Comparison of ENCODE assay signal across 17 mouse cellular contexts in the genomic region with DNA sequence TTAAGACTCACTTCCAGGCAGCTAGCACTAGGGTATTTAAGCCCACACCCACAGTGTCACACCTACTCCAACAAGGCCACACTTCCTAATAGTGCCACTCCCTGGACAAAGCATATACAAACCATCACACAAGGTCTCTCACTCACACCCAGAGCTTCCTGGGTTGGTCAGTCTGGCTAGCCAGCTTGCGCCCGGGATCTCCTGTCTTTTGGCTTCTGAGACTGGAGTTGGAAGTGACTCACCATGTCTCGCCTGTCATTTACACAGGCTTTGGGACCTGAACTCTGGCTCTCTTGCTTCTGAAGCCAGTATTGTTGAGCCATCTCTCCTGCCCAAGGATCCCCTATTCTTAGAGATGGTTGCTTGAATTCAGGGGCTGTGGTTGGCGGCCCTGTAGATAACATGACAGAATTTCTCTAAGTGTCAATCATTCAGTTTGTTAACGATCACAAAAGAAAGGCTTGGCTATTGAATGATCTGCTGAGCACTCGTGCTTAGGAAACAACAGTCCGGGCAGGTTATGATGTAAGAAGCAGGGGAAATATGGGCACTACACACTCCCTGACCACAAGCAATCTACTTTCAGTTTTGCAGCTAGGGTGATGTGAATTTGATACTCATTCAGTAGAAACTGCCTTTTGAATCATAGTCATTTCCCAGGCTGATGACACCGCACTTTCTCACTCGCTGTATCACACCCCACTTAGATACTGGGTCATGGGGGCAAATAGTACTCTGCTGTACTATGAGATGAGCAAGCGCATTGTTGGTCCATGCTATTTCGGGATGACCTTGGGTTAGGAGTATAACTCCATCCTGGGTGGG. TPM values are rescaled to one million over a fixed set of nuclear protein-coding genes. Genes with fewer than 3 reads are reported as not detected.
A peak's percentile ranks its signal among the peaks of the same experiment; 100 is the strongest.
DNase-seq lines count a peak whose midpoint lies in the region; ATAC-seq and TF ChIP-seq lines count a peak whose summit lies in the region.
"Had no signal": no experiment of that assay in that cellular context is flagged by ENCODE, and none has a peak within 500 bp of the region (broad histone marks: within the 10 kb centered on the region; RNA-seq: fewer than 3 reads in every experiment).

No protein-coding gene starts in this region.

- H3K9ac ChIP-seq in lung, postnatal 0 days (replicated peaks; ENCODE audit: low read depth) = no peak overlapping the region
- H3K9ac ChIP-seq: heart, embryonic 15.5 days; intestine, embryonic 15.5 days; liver, embryonic 14.5 days had no signal

- no peaks in the 10 kb centered on the region for H3K9me3 ChIP-seq in lung, postnatal 0 days (ENCODE audit: low read length)
- H3K9me3 ChIP-seq: G1E; heart, embryonic 15.5 days; intestine, embryonic 15.5 days had no signal

- TF ChIP-seq CTCF in lung, postnatal 0 days (IDR thresholded peaks at IDR 0.05) = no peak

- H3K27me3 ChIP-seq in lung, postnatal 0 days (replicated peaks; ENCODE audit: insufficient read depth, low read length) = no peaks in the 10 kb centered on the region
- no peaks in the 10 kb centered on the region for H3K27me3 ChIP-seq in splenic B cell, adult 2 months (ENCODE audit: control insufficient read depth, insufficient read depth, low read length, poor library complexity, severe bottlenecking)
- H3K27me3 ChIP-seq: heart, embryonic 15.5 days; intestine, embryonic 15.5 days had no signal

- H3K4me2 ChIP-seq in lung, postnatal 0 days (replicated peaks; ENCODE audit: low read depth, low read length) = no peak overlapping the region
- H3K4me2 ChIP-seq: heart, embryonic 15.5 days; intestine, embryonic 15.5 days had no signal

- no peak overlapping the region for H3K27ac ChIP-seq in lung, postnatal 0 days (ENCODE audit: low read length)
- H3K27ac ChIP-seq: heart, embryonic 15.5 days; intestine, embryonic 15.5 days; liver, embryonic 14.5 days; macrophage had no signal

- no peaks in the 10 kb centered on the region for H3K4me1 ChIP-seq in lung, postnatal 0 days (ENCODE audit: insufficient read depth, low read depth, low read length)

- no peak for DNase-seq in lung, postnatal 0 days (ENCODE audit: low spot score)
- DNase-seq in lung, postnatal 36 days = no peak
- peak; percentile 71 for DNase-seq in NIH3T3 (ENCODE audit: low read depth)
- peak; percentile 8 for DNase-seq in splenic B cell, adult 2 months (ENCODE audit: low read depth, low spot score)
- DNase-seq in adrenal gland, postnatal 10 days = no peak
- DNase-seq in adrenal gland, postnatal 36 days = no peak
- DNase-seq: cerebellum, adult 8-10 months; kidney, postnatal 14 days; thymus, adult 2 months had no signal

- TF ChIP-seq EP300 in lung, postnatal 0 days (IDR thresholded peaks at IDR 0.05) = no peak

- H3K4me3 ChIP-seq in lung, postnatal 0 days (ENCODE audit: low read depth, low read length) = no peak overlapping the region
- H3K4me3 ChIP-seq: heart, embryonic 15.5 days; intestine, embryonic 15.5 days had no signal

- 73% methylated on average over 11 of the region's 11 CpGs for WGBS in lung, postnatal 0 days

- ATAC-seq in lung, postnatal 0 days = peak; percentile 47; the same call in 1 of the 2 replicates
- peak; percentile 90 to 91 for ATAC-seq in hematopoietic stem cell, adult 5-6 weeks (replicated peaks in 1 of 2; ENCODE audit: insufficient read depth in 1 of 2, low FRiP score in 2 of 2, low TSS enrichment in 1 of 2, low read depth in 1 of 2, poor library complexity in 2 of 2, severe bottlenecking in 2 of 2)
- no peak for ATAC-seq in megakaryocyte-erythroid progenitor cell, adult 5-6 weeks (replicated peaks; ENCODE audit: low FRiP score, low TSS enrichment, poor library complexity, severe bottlenecking)
- ATAC-seq: intestine, embryonic 15.5 days had no signal

- no peaks in the 10 kb centered on the region for H3K36me3 ChIP-seq in lung, postnatal 0 days (ENCODE audit: insufficient read depth, low read length)
- H3K36me3 ChIP-seq in splenic B cell, adult 2 months (ENCODE audit: control insufficient read depth, insufficient read depth, low read length, poor library complexity, severe bottlenecking) = no peaks in the 10 kb centered on the region
- H3K36me3 ChIP-seq: G1E; heart, embryonic 15.5 days; intestine, embryonic 15.5 days had no signal

RNA-seq across cellular contexts. Expression of a gene that starts 14.6 kb away (rescaled TPM):
- polyA plus RNA-seq in lung, postnatal 0 days (2015; fragmentation: Nextera tagmentation; extraction: Ambion mirVana) = 0.05 and 0.11 TPM in 2 replicates
- total RNA-seq in hematopoietic stem cell, adult 5-6 weeks (2017) = not detected in 2 replicates
- total RNA-seq in adrenal gland, postnatal 10 days (2021) = 100 to 1,000 TPM; 184 to 460 TPM
- total RNA-seq in adrenal gland, postnatal 36 days (2021) = under 1 TPM in 1 of 2 experiments, not detected in 1; 0.63 TPM
- total RNA-seq in megakaryocyte-erythroid progenitor cell, adult 5-6 weeks (2014; fragmentation: Nextera tagmentation) = not detected in 2 replicates
- total RNA-seq in megakaryocyte-erythroid progenitor cell, adult 5-6 weeks (2017) = not detected in 2 replicates
- total RNA-seq: G1E; layer of hippocampus, postnatal 25 days had no signal
- polyA plus RNA-seq: G1E, macrophage had no signal

RNA-seq across cellular contexts. Expression of a gene that starts 45.2 kb away (rescaled TPM):
- polyA plus RNA-seq in lung, postnatal 0 days (2015; fragmentation: Nextera tagmentation; extraction: Ambion mirVana) = 32.5 and 35.4 TPM in 2 replicates
- total RNA-seq in hematopoietic stem cell, adult 5-6 weeks (2017) = 29.3 and 34.7 TPM in 2 replicates
- total RNA-seq in adrenal gland, postnatal 10 days (2021) = 10 to 100 TPM; 21.1 to 29.4 TPM
- total RNA-seq in adrenal gland, postnatal 36 days (2021) = 10 to 100 TPM; 20.1 to 27.4 TPM
- 18.8 and 19.9 TPM in 2 replicates for total RNA-seq in megakaryocyte-erythroid progenitor cell, adult 5-6 weeks (2014; fragmentation: Nextera tagmentation)
- total RNA-seq in megakaryocyte-erythroid progenitor cell, adult 5-6 weeks (2017) = 18.2 and 20.2 TPM in 2 replicates

Comparison
In these comparisons a context has a peak if more than half of its experiments do, and no peak if none do; other contexts are left out.
1. RNA of a gene that starts 14.6 kb away (total RNA-seq): 184 to 460 TPM in adrenal gland, postnatal 10 days; 0.63 TPM in adrenal gland, postnatal 36 days, not detected in hematopoietic stem cell, adult 5-6 weeks and not detected in megakaryocyte-erythroid progenitor cell, adult 5-6 weeks; every median in the first group is over 100 times any median in the second.
2. DNase-seq: peak in NIH3T3 (single experiment) and splenic B cell, adult 2 months (single experiment); none in lung, postnatal 0 days (single experiment), lung, postnatal 36 days (single experiment), adrenal gland, postnatal 10 days (single experiment) and adrenal gland, postnatal 36 days (0 of 2).